Mouse (Mus musculus) stomach, embryonic 14.5 days (tissue): Measurements from ENCODE around the gene Rnf103. TPM values are rescaled to one million over a fixed set of nuclear protein-coding genes. Genes with fewer than 3 reads are reported as not detected.

Experiments
- ATAC-seq: fragments of 200-750 bp; cut with Nextera tagmentation; 2 replicates; pipeline ENCODE4 v1.8.0; 2017; ENCODE audit warnings: low read depth, moderate TSS enrichment; ENCODE audit not compliant: insufficient number of reproducible peaks, insufficient read depth, low FRiP score
- H3K27ac ChIP-seq: fragments of 300-500 bp; sonication (generic); 2 replicates; pipeline ENCODE4 v1.5.1; 2014; ENCODE audit warnings: mild to moderate bottlenecking, low read length, moderate library complexity, mixed read lengths
- H3K27me3 ChIP-seq: fragments of 300-500 bp; sonication (generic); 2 replicates; pipeline ENCODE4 v1.6.1; 2014; ENCODE audit warnings: low read length, control low read depth, mixed read lengths; ENCODE audit not compliant: control insufficient read depth, insufficient read depth
- H3K36me3 ChIP-seq: fragments of 300-500 bp; sonication (generic); 2 replicates; pipeline ENCODE4 v1.6.1; 2014; ENCODE audit warnings: mild to moderate bottlenecking, control low read depth, low read length, moderate library complexity, mixed read lengths; ENCODE audit not compliant: control insufficient read depth, insufficient read depth
- H3K4me1 ChIP-seq: fragments of 300-500 bp; sonication (generic); 2 replicates; pipeline ENCODE4 v1.6.1; 2014; ENCODE audit warnings: low read length, control low read depth, mixed read lengths; ENCODE audit not compliant: control insufficient read depth, insufficient read depth
- H3K4me2 ChIP-seq: fragments of 300-500 bp; sonication (generic); replicated peaks from 2 replicates; pipeline ENCODE4 v1.6.1; 2014; ENCODE audit warnings: low read depth, low read length, control low read depth
- H3K4me3 ChIP-seq: fragments of 300-500 bp; sonication (generic); 2 replicates; pipeline ENCODE4 v1.5.1; 2014; ENCODE audit warnings: low read depth, low read length, control low read depth
- H3K9ac ChIP-seq: fragments of 300-500 bp; sonication (generic); replicated peaks from 2 replicates; pipeline ENCODE4 v1.6.1; 2014; ENCODE audit warnings: low read depth, mild to moderate bottlenecking, control low read depth, low read length, moderate library complexity, mixed read lengths
- H3K9me3 ChIP-seq: fragments of 300-500 bp; sonication (generic); 2 replicates; pipeline ENCODE4 v1.6.1; 2016; ENCODE audit warnings: low read depth, low read length, control low read depth; ENCODE audit not compliant: control insufficient read depth
- WGBS: fragments of 180-500 bp; shearing (Covaris S2); extraction: QIAGEN DNeasy Blood & Tissue Kit; methylation state at CpG from one replicate; pipeline ENCODE4 v1.1.7; 2014; 5-methylcytosine and 5-hydroxymethylcytosine counted together
- polyA plus RNA-seq: library from polyadenylated mRNA; unstranded; fragments of >200 nt; fragmentation: Nextera tagmentation; extraction: Ambion mirVana; gene quantifications from 2 replicates; pipeline ENCODE4 v1.2.1, GENCODE M21; 2014

The Rnf103 gene
- polyA plus RNA-seq, 1 experiment from 2014 or later: 21.7 TPM

- no peak for ATAC-seq
These were observed 6.9 kb downstream of the Rnf103 start for GRCm38 (mm10) chr6:71500575-71500974.

GRCm38 (mm10) chr6:71503001-71503400 lies 9.3 kb downstream of the Rnf103 start:
- 73% methylated on average over 4 of the region's 4 CpGs for WGBS
- peaks cover 14% of the 10 kb centered on the region; the same call in 1 of the 2 replicates for H3K36me3 ChIP-seq
- ATAC-seq: no peak
- no peaks in the 10 kb centered on the region for H3K9me3 ChIP-seq
- no peak overlapping the region for H3K4me2 ChIP-seq
- no peak overlapping the region for H3K9ac ChIP-seq
- no peaks in the 10 kb centered on the region for H3K27me3 ChIP-seq
- no peaks in the 10 kb centered on the region for H3K4me1 ChIP-seq
- H3K27ac ChIP-seq: no peak overlapping the region
- no peak overlapping the region for H3K4me3 ChIP-seq

More at GRCm38 (mm10) chr6:71500575-71500974, 6.9 kb downstream of the Rnf103 start:
- 80% methylated on average over 3 of the region's 3 CpGs for WGBS
- no peak overlapping the region for H3K27ac ChIP-seq
- no peaks in the 10 kb centered on the region for H3K9me3 ChIP-seq
- H3K9ac ChIP-seq: no peak overlapping the region
- no peaks in the 10 kb centered on the region for H3K27me3 ChIP-seq
- H3K4me3 ChIP-seq: no peak overlapping the region
- peaks cover 7% of the 10 kb centered on the region for H3K4me1 ChIP-seq
- H3K36me3 ChIP-seq: peaks cover 14% of the 10 kb centered on the region; the same call in 1 of the 2 replicates
- no peak overlapping the region for H3K4me2 ChIP-seq

GRCm38 (mm10) chr6:71503670-71504069 lies 10.0 kb downstream of the Rnf103 start:
- Histone ChIP-seq H3K36me3 (peaks cover 19% of the 10 kb centered on the region; the same call in 1 of the 2 replicates), H3K4me1 (no peaks in the 10 kb centered on the region), H3K27ac (no peak overlapping the region), H3K27me3 (no peaks in the 10 kb centered on the region), H3K4me3 (no peak overlapping the region), H3K9ac (no peak overlapping the region), H3K9me3 (no peaks in the 10 kb centered on the region), H3K4me2 (no peak overlapping the region)
- no peak for ATAC-seq

GRCm38 (mm10) chr6:71504091-71504490 lies 10.4 kb downstream of the Rnf103 start:
- WGBS: 82% methylated on average over 4 of the region's 4 CpGs
- Histone ChIP-seq H3K27me3 (no peaks in the 10 kb centered on the region), H3K4me3 (no peak overlapping the region), H3K9ac (no peak overlapping the region), H3K9me3 (no peaks in the 10 kb centered on the region), H3K36me3 (peaks cover 23% of the 10 kb centered on the region; the same call in 1 of the 2 replicates), H3K4me1 (no peaks in the 10 kb centered on the region), H3K4me2 (no peak overlapping the region), H3K27ac (no peak overlapping the region)
- no peak for ATAC-seq

- 87% methylated on average over 2 of the region's 2 CpGs for WGBS
These were observed 12.0 kb downstream of the Rnf103 start for GRCm38 (mm10) chr6:71505671-71506070.

GRCm38 (mm10) chr6:71519476-71519875 lies 25.8 kb downstream of the Rnf103 start:
- Histone ChIP-seq H3K9me3 (no peaks in the 10 kb centered on the region), H3K27ac (no peak overlapping the region), H3K27me3 (no peaks in the 10 kb centered on the region), H3K4me3 (no peak overlapping the region), H3K36me3 (no peaks in the 10 kb centered on the region), H3K4me2 (no peak overlapping the region), H3K9ac (no peak overlapping the region), H3K4me1 (no peaks in the 10 kb centered on the region)
- 85% methylated on average over 4 of the region's 4 CpGs for WGBS
- ATAC-seq: no peak

More at GRCm38 (mm10) chr6:71505671-71506070, 12.0 kb downstream of the Rnf103 start:
- no peak overlapping the region for H3K4me2 ChIP-seq
- H3K36me3 ChIP-seq: peaks cover 32% of the 10 kb centered on the region
- ATAC-seq: no peak
- H3K9ac ChIP-seq: no peak overlapping the region
- H3K4me3 ChIP-seq: no peak overlapping the region
- H3K27ac ChIP-seq: no peak overlapping the region
- no peaks in the 10 kb centered on the region for H3K4me1 ChIP-seq
- no peaks in the 10 kb centered on the region for H3K27me3 ChIP-seq
- H3K9me3 ChIP-seq: no peaks in the 10 kb centered on the region

- H3K27me3 ChIP-seq: no peaks in the 10 kb centered on the region
- ATAC-seq: no peak
- H3K4me2 ChIP-seq: no peak overlapping the region
These were observed 31.9 kb downstream of the Rnf103 start for GRCm38 (mm10) chr6:71525556-71525955.

GRCm38 (mm10) chr6:71527056-71527455 lies 33.4 kb downstream of the Rnf103 start:
- Histone ChIP-seq H3K4me1 (no peaks in the 10 kb centered on the region), H3K9ac (no peak overlapping the region), H3K36me3 (no peaks in the 10 kb centered on the region), H3K27ac (no peak overlapping the region), H3K27me3 (no peaks in the 10 kb centered on the region), H3K4me2 (no peak overlapping the region), H3K4me3 (no peak overlapping the region), H3K9me3 (no peaks in the 10 kb centered on the region)
- no peak for ATAC-seq
- WGBS: 88% methylated on average over 10 of the region's 10 CpGs

More at GRCm38 (mm10) chr6:71525556-71525955, 31.9 kb downstream of the Rnf103 start:
- no peaks in the 10 kb centered on the region for H3K4me1 ChIP-seq
- H3K27ac ChIP-seq: no peak overlapping the region
- WGBS: 52% methylated on average over 3 of the region's 3 CpGs
- no peaks in the 10 kb centered on the region for H3K9me3 ChIP-seq
- no peaks in the 10 kb centered on the region for H3K36me3 ChIP-seq
- no peak overlapping the region for H3K4me3 ChIP-seq
- H3K9ac ChIP-seq: no peak overlapping the region

- Histone ChIP-seq H3K4me2 (no peak overlapping the region), H3K27me3 (no peaks in the 10 kb centered on the region), H3K9ac (no peak overlapping the region), H3K4me3 (no peak overlapping the region), H3K4me1 (no peaks in the 10 kb centered on the region), H3K9me3 (no peaks in the 10 kb centered on the region), H3K36me3 (no peaks in the 10 kb centered on the region), H3K27ac (no peak overlapping the region)
- no peak for ATAC-seq
- WGBS: 87% methylated on average over 9 of the region's 9 CpGs
These were observed 34.1 kb downstream of the Rnf103 start for GRCm38 (mm10) chr6:71527826-71528225.
